Mouse (Mus musculus) inflammation-experienced regulatory T-cells, adult 6 months (primary cell): ENCODE results near the gene Hoxb2. TPM values are rescaled to one million over a fixed set of nuclear protein-coding genes. Genes with fewer than 3 reads are reported as not detected.

ENCODE experiments used
- polyA plus RNA-seq, 3 experiments: library from polyadenylated mRNA; unstranded; fragments of 100-300 nt; shearing (Covaris generic); gene quantifications; one replicate each; pipeline ENCODE4 v1.2.1; 2017

Gene Hoxb2
- polyA plus RNA-seq, 3 experiments from 2014 or later: not detected

Other genes starting within 250 kb of the Hoxb2 start
- gene Calcoco2, start 238.6 kb upstream of the Hoxb2 start, polyA plus RNA-seq: not detected
- gene Ttll6, start 216.7 kb upstream of the Hoxb2 start, polyA plus RNA-seq: not detected
- not detected for gene Hoxb13, start 156.2 kb upstream of the Hoxb2 start, polyA plus RNA-seq
- not detected for gene Hoxb9, start 79.1 kb upstream of the Hoxb2 start, polyA plus RNA-seq
- gene Hoxb8, start 68.6 kb upstream of the Hoxb2 start, polyA plus RNA-seq: not detected
- gene Hoxb7, start 63.9 kb upstream of the Hoxb2 start, polyA plus RNA-seq: not detected
- gene Hoxb6, start 58.0 kb upstream of the Hoxb2 start, polyA plus RNA-seq: not detected
- gene Hoxb5, start 47.2 kb upstream of the Hoxb2 start, polyA plus RNA-seq: not detected
- gene Hoxb4, start 32.3 kb upstream of the Hoxb2 start, polyA plus RNA-seq: 1 to 10 TPM in 2 of 3 experiments, under 1 TPM in 1; 0.92 to 1.5 (median 1.2) TPM
- under 1 TPM in 1 of 3 experiments, not detected in 2; 0.86 TPM for gene Hoxb3, start 27.2 kb upstream of the Hoxb2 start, polyA plus RNA-seq
- not detected for gene Hoxb1, start 15.2 kb downstream of the Hoxb2 start, polyA plus RNA-seq
- 100 to 1,000 TPM; 537 to 839 (median 722) TPM for gene Skap1, start 114.1 kb downstream of the Hoxb2 start, polyA plus RNA-seq